Mouse (Mus musculus): Measurements from ENCODE around the gene Col19a1. TPM values are rescaled to one million over a fixed set of nuclear protein-coding genes. Genes with fewer than 3 reads are reported as not detected.

The Col19a1 gene
- total RNA-seq, 2 experiments from 2014 or later: 0.05 to 0.07 TPM

DNA sequence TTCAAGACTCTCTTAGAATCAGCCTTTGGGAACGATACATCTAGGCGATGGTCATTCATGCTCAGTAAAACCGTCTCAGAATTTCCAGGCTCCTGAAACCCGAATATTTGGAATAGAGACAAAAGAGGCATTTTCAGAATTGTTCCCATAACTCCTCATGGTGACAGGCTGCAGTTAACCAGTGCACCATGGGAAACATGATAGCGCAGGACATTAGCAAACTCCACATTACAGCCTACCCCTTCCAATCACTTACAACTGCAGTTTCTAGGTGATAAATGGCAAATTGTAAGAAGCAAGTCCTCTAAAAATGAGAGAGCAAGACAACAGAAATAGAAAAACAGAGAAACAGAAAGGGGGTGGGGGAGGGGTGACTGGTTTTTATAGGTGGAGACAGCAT, 116.6 kb downstream of the Col19a1 start:
- intact Hi-C loops (cut with DNase I): no loop called here
- DNase-seq: no peak

DNA sequence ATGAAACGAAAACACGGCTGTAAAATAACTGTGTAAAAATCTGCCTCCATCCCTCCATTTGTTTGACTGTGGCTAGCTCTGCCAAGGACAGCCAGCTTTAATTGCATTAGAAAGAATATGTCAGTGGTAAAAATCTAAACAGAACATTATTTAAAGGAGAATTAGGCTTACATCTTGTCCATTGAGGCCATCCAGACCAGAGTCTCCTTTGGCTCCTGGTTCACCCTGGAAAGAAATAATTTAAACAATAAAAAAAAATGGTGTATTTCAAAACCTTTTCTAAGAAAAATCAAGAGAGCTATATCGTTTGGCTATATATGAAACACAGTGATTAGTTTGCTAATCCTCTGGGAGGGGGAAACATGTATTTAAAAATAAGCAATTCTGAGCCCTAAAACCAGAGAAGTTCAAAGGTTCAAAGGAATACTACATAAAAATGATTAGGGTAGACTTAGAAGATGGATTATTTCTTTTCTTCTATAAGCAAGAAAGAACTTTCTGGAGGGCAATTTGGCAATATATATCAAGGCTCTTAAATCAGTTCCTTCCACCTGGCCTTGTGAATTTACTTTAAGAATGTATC, 125.9 kb downstream of the Col19a1 start:
- intact Hi-C loops (cut with DNase I): no loop called here
- no peak for DNase-seq

- no peak for DNase-seq
- intact Hi-C loops (cut with DNase I): no loop called here
These were observed 129.3 kb downstream of the Col19a1 start for GRCm38 (mm10) chr1:24458015-24458414.

DNA sequence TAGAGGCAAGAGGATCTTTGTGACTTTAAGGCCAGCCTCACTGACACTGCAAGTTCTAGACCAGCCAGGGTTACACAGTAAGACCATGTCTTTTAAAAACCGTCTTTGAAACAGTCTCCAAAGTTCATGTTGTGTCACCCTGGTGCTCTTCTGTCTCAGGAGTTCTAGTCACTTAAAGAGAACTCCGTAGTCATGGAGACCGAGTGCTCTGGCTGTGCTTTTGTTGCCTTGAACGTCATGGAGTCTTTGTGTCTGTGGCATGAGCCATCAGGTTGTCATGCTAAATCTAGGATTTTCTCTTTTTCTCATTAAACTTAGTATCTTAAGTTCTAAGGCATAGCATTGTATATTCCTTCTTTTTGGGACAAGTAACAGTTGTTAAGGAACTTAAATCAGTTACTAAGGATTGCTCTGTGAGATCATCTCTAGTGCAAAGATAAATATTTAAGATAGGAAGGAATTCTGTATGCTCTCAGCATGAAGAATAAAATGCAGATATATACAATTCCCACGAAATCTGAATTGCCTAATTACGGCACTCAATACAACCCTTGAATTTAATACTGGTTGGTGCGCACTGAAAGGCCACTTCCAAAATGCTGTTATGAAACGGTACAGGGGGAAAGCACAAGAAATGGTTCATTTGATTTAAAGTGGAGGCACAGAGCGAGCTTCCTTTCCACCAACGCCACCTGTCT, 134.6 kb downstream of the Col19a1 start:
- no peak for DNase-seq
- intact Hi-C loops (cut with DNase I): no loop called here

DNA sequence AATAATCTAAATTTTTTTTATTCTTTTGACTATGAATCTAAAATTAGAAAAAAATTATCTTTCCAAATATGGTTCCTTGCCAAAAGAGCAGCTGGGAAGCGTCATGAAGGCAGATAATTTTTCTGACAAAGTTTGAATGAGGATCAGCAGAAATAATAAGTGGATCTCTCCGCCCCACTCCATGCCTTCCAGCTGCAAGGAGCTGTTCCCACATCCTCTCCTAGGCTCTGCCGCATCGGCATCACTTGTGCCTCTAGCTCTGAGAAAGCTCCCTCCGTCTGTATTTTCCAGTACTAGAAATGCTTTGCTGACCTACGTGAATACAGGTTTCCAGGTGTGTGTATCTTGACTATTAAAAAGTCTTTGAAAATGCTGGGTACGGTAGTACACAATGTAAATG, 135.1 kb downstream of the Col19a1 start:
- peak; percentile 58 to 63 for DNase-seq
- intact Hi-C loops (cut with DNase I): no loop called here

DNA sequence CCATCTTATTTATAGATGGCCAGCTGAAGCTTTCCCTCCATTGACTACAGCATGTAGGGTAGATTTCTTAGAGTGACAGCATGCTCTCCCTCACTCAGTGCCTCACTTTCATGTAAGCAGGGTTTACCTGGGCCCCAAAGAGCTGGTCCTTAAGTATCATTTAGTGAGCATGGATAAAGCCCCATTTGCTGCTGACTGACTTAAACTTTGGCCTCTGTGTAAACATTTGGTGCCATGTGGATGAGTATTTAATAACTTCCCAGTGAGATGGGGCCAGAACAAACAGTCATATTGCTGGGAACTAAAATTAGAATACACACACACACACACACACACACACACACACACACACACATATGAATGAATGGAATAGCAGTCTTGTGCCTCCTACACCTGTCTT, 149.8 kb downstream of the Col19a1 start:
- DNase-seq: no peak
- intact Hi-C loops (cut with DNase I): no loop called here

DNA sequence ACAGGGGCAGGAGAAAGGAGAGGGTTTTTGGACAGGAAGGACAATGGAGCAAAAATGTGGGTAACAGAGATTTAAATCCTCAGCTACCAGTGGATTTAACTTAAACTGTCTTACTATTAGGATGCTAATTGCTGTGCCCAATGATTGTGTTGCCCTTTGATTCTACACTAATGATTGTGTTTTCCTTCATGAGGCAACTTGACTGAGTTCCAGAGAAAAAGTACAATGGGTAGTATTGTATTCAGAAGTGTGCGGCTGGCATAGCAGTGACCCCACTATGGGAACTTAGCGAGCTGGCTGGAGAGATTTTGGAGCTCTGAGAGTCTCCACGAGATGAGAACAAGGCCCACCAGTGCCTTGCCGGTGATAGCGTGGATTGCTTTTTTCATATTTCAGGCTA, 159.0 kb downstream of the Col19a1 start:
- DNase-seq: no peak
- intact Hi-C loops (cut with DNase I): no loop called here

- intact Hi-C loops (cut with DNase I): loop anchor here (5.0 to 10.0 kb wide), 2 partner anchors 254 to 337 kb away; no protein-coding TSS in a partner anchor
- peak; percentile 48 to 51 for DNase-seq
These were observed 209.0 kb downstream of the Col19a1 start for GRCm38 (mm10) chr1:24378125-24378821.

DNA sequence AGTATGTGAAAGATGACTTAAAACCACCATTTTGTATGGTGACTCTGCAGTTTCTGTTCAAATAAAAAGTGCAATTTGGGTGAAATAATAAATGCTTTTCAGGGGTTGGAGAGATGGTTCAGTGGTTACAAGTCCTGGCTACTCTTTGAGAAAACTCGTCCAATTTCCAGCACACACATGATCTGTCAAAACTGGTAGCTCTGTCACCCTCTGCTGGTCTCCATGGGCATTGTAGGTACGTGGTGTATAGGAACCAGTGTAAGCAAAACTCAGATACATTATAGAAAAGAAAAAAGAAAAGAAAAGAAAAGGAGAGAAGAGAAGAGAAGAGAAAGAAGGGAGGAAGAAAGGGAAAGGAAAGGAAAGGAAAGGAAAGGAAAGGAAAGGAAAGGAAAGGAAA, 212.4 kb downstream of the Col19a1 start:
- intact Hi-C loops (cut with DNase I): loop anchor here (5.0 to 10.0 kb wide), 2 partner anchors 257 to 340 kb away; no protein-coding TSS in a partner anchor
- peak; percentile 17 to 27 for DNase-seq

DNA sequence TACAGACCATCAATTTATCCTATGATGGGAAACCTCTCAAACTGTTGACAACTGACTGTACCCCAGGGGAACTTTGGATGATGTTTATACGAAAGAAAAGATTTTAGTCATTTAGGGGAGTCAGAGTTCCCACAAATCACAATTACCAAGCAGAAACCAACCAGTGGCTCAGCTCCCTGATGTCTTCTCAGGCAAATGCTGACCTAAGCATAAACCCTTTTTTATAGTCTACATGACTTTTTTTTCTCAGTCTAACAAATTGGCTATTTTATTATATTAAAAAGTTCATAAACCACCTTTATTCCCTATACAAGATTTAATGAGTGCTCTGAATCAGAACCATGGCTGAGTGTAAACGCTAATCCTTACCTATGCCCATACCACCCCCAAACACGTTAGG, 213.6 kb downstream of the Col19a1 start:
- intact Hi-C loops (cut with DNase I): loop anchor here (10.0 kb wide), 1 partner anchor 341 kb away; no protein-coding TSS in a partner anchor

DNA sequence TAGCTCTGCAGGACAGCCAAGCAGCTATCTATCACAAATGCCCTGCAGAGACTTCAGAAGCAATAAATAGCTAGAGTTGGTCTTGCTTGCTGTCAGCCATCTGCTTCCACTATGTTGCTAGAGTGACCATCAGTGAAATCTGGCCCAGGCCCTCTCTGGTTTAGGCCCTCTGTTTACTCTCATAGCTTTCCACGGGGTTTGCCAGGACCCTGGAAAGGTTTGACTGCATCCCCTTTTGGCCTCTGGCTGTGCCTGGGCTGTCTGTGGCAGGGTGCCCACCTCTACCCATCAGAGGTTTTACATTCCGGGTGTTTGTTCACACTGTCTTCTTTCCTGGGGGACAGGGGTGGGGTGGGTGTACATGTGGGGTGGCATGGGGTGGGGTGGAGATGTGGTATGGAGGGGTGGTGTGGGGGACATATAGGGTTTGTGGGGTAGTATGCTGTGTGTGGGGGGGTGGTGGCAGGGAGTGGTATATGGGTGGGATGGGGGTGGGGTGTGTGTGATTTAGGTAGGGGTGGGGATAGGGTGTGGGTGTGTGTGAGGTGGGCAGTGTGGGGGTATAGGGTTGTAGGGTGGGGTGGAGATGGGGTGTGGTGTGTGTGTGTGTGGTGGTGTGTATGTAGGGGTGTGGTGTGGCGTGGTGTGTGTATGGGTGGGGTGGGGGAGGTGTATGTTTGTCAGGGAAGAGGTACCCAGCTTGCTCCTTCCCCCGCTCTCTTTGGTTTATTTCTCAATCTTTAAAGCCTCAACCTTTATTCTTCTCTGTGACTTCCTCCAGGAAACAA, 214.6 kb downstream of the Col19a1 start:
- intact Hi-C loops (cut with DNase I): loop anchor here (10.0 kb wide), 1 partner anchor 342 kb away; no protein-coding TSS in a partner anchor
- peak in 1 of 2 experiments; percentile 1 for DNase-seq

More for the DNA sequence above, 213.6 kb downstream of the Col19a1 start:
- no peak for DNase-seq

- intact Hi-C loops (cut with DNase I): loop anchor here (5.0 kb wide), 1 partner anchor 1249 kb away; no protein-coding TSS in a partner anchor
- DNase-seq: peak; percentile 35 to 61
These were observed 219.4 kb downstream of the Col19a1 start for GRCm38 (mm10) chr1:24367570-24368517.

- DNase-seq: no peak
- intact Hi-C loops (cut with DNase I): loop anchor here (5.0 kb wide), 1 partner anchor 1253 kb away; no protein-coding TSS in a partner anchor
These were observed 222.5 kb downstream of the Col19a1 start for GRCm38 (mm10) chr1:24364775-24365174.

DNA sequence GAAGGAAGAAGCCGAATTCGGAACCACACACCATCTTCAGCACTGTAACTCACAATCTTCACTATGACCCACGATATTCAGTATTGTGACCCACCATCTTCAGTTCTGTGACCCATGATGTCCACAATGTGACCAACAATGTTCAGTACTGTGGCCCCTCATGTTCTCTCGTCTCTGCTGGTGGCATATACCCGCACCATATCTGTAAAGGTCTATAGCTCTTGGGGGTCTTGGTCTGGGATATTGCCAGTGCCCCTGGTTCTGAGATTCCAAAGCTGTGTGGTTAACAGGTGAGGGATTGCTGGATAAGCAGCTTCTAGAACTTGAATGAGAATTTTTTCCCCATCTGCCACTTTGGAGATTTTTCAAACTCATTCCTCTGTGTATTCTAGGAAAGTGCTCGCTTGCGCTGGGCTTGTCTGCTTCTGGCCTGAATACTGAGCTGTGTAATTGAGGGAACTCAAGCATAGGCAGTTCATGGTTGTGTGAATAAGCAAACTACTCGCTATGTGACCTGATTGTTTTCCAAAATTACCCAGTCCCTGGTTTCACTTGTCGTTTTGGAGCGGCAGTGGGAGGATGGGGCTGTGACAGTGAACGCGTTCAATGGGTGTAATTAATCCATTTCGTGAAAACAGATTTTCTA, 225.2 kb downstream of the Col19a1 start:
- intact Hi-C loops (cut with DNase I): no loop called here
- DNase-seq: no peak

- no peak for DNase-seq
- intact Hi-C loops (cut with DNase I): no loop called here
These were observed 237.6 kb downstream of the Col19a1 start for GRCm38 (mm10) chr1:24349462-24350217.

- DNase-seq: no peak
- intact Hi-C loops (cut with DNase I): no loop called here
These were observed 239.6 kb downstream of the Col19a1 start for GRCm38 (mm10) chr1:24347621-24348160.

- no peak for DNase-seq
- intact Hi-C loops (cut with DNase I): no loop called here
These were observed 249.6 kb downstream of the Col19a1 start for GRCm38 (mm10) chr1:24337556-24338275.

Data from heart, postnatal 10 days (tissue).